Mouse (Mus musculus) intestine, postnatal 0 days (tissue): ENCODE data around the gene Polr2e. TPM values are rescaled to one million over a fixed set of nuclear protein-coding genes. Genes with fewer than 3 reads are reported as not detected.

Experiments
- ATAC-seq: fragments of 200-750 bp; cut with Nextera tagmentation; 2 replicates; pipeline ENCODE4 v1.8.0; 2017; ENCODE audit warnings: mild to moderate bottlenecking, moderate TSS enrichment, moderate library complexity
- H3K27ac ChIP-seq: fragments of 300-500 bp; sonication (generic); 2 replicates; pipeline ENCODE4 v1.5.1; 2014; ENCODE audit warnings: mild to moderate bottlenecking, low read depth, low read length, moderate library complexity
- H3K27me3 ChIP-seq: fragments of 300-500 bp; sonication (generic); replicated peaks from 2 replicates; pipeline ENCODE4 v1.6.1; 2014; ENCODE audit warnings: low read length, mixed read lengths; ENCODE audit not compliant: control insufficient read depth, insufficient read depth
- H3K36me3 ChIP-seq: fragments of 300-500 bp; sonication (generic); 2 replicates; pipeline ENCODE4 v1.6.1; 2014; ENCODE audit warnings: mild to moderate bottlenecking, moderate library complexity; ENCODE audit not compliant: control insufficient read depth, insufficient read depth
- H3K4me1 ChIP-seq: fragments of 300-500 bp; sonication (generic); replicated peaks from 2 replicates; pipeline ENCODE4 v1.6.1; 2014; ENCODE audit warnings: antibody characterized with exemption, low read length, mixed read lengths; ENCODE audit not compliant: control insufficient read depth, insufficient read depth
- H3K4me2 ChIP-seq: fragments of 300-500 bp; sonication (generic); replicated peaks from 2 replicates; pipeline ENCODE4 v1.6.1; 2014; ENCODE audit warnings: low read depth, mild to moderate bottlenecking, moderate library complexity
- H3K4me3 ChIP-seq: fragments of 300-500 bp; sonication (generic); 2 replicates; pipeline ENCODE4 v1.5.1; 2014; ENCODE audit warnings: low read depth, low read length
- H3K9ac ChIP-seq: fragments of 300-500 bp; sonication (generic); 2 replicates; pipeline ENCODE4 v1.6.1; 2014; ENCODE audit warnings: mild to moderate bottlenecking, low read depth, low read length
- H3K9me3 ChIP-seq: fragments of 300-500 bp; sonication (generic); 2 replicates; pipeline ENCODE4 v1.6.1; 2016; ENCODE audit warnings: mixed run types; ENCODE audit not compliant: control insufficient read depth
- CTCF ChIP-seq: sonication (generic); IDR thresholded peaks from 2 replicates; pipeline ENCODE4 v1.5.1; 2016; ENCODE audit warnings: low read depth, mild to moderate bottlenecking, control low read depth, antibody characterized with exemption, moderate library complexity
- WGBS: fragments of 180-500 bp; shearing (Covaris S2); extraction: QIAGEN DNeasy Blood & Tissue Kit; methylation state at CpG from one replicate; pipeline ENCODE4 v1.1.7; 2014; 5-methylcytosine and 5-hydroxymethylcytosine counted together
- polyA plus RNA-seq: library from polyadenylated mRNA; unstranded; fragments of >200 nt; fragmentation: Nextera tagmentation; extraction: Ambion mirVana; gene quantifications from 2 replicates; pipeline ENCODE4 v1.2.1, GENCODE M21; 2015

Gene Polr2e
- polyA plus RNA-seq, 1 experiment from 2014 or later: 98.5 TPM

DNA sequence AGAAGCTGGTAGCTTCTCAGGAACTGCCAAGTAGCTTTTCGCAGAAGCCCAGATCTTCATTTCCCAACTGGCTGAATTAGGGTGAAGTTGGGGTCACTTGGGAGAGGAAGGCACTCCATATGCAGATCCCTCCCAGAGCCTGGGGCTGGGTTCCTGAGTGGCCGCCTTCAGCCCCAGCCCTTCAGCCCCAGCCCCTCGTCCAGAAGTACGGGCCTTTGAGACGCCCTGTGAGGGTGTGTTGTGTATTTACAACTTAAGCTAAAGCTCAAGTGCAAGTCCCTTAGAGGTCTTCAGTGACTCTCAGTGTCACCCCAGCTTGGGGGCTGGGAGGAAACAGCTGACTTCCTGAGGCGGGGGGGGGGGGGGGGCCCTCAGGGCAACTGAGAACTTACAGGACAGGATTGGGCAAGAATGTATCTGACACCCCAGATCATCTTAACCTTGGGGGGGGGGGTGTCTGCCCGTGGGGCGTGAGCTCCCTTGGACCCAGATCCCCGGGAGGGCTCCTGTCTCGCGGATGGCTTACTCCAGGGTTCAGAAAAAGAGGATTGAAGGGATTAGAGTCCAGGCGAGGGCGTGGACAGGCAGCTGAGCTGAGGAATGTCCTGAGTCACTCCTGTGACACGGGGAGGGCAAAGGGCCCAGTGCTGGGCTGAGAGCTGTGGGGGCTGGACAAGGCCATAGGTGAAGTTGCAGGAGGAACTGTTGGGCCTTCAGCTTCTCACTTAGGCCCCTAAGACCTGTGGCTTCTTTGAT, 12.2 kb upstream of the Polr2e start:
- H3K9me3 ChIP-seq: no peaks in the 10 kb centered on the region
- ATAC-seq: peak; percentile 58
- H3K4me2 ChIP-seq: 0 out of 2 replicates have a peak overlapping the region, but pooled peaks have one; percentile 6
- no peaks in the 10 kb centered on the region for H3K27me3 ChIP-seq
- peak overlapping the region; percentile 95 for H3K27ac ChIP-seq
- H3K4me3 ChIP-seq: no peak overlapping the region
- peak overlapping the region; percentile 31 for H3K9ac ChIP-seq
- H3K4me1 ChIP-seq: peaks cover 2% of the 10 kb centered on the region; the same call in 1 of the 2 replicates
- 25% methylated on average over 14 of the region's 14 CpGs for WGBS
- H3K36me3 ChIP-seq: peaks cover 11% of the 10 kb centered on the region
- TF ChIP-seq CTCF: no peak

DNA sequence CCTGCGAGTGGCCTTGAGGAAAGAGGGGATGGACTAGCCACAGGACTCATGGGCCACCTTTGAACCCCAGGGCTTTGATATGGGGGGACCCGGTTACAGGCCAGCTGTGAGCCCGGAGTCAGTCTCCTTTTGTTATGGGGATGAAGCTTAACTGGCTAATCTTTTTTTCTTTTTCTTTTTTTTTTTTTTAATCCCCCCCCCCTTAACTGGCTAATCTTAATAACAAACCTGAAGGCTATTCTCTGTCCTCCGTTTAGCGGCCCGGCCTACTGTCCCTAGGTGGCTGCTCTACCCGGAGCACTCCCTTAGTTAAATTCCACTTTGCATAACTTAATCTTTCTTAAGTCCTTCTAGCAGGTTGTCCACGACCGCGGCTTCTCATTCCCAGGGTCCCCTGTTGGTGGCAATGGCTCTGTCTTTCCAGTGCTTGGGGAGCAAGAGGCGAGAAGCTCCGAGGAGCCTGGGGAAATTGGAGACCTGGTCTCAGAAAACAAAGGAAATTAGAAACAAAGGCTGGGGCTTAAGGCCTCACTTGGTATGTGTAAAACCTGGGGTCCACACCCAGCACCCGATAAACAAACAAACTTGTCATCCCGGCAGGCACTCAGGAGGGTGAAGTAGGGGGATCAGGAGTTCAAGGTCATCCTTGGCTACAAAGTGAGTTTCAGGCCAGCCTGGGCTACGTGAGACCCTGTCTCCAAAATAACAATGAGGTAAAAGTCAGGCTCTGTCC, 11.5 kb upstream of the Polr2e start:
- Histone ChIP-seq H3K4me2 (0 out of 2 replicates have a peak overlapping the region, but pooled peaks have one; percentile 6), H3K27ac (peak overlapping the region; percentile 95), H3K9me3 (no peaks in the 10 kb centered on the region), H3K4me3 (no peak overlapping the region), H3K9ac (peak overlapping the region; percentile 31), H3K27me3 (no peaks in the 10 kb centered on the region), H3K4me1 (peaks cover 2% of the 10 kb centered on the region; the same call in 1 of the 2 replicates), H3K36me3 (peaks cover 6% of the 10 kb centered on the region; the same call in 1 of the 2 replicates)
- no peak for TF ChIP-seq CTCF
- WGBS: 27% methylated on average over 15 of the region's 15 CpGs
- ATAC-seq: no peak

DNA sequence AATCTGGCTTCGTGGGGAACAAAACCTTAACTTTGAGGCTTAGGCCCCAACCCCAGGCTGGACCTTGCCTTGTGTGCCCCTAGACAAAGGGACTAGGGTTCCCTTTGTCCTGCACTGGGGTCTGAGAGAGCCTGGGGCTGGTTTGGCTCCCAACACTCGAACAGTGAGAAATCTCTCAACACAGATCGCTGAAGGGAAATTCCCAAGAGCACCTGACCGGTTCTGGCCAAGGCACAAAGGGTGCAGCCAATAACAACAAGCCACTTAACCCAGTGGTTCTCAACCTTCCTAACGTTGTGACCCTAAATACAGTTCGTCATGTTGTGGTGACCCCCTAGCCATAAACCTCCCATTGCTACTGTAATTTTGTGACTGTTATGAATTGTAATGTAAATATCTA, 10.6 kb upstream of the Polr2e start:
- 43% methylated on average over 6 of the region's 6 CpGs for WGBS
- Histone ChIP-seq H3K27me3 (no peaks in the 10 kb centered on the region), H3K4me1 (peaks cover 2% of the 10 kb centered on the region; the same call in 1 of the 2 replicates), H3K36me3 (no peaks in the 10 kb centered on the region), H3K9me3 (no peaks in the 10 kb centered on the region), H3K27ac (peak overlapping the region; percentile 95; the same call in 1 of the 2 replicates), H3K4me2 (no peak overlapping the region), H3K9ac (no peak overlapping the region), H3K4me3 (no peak overlapping the region)
- TF ChIP-seq CTCF: no peak
- ATAC-seq: no peak

DNA sequence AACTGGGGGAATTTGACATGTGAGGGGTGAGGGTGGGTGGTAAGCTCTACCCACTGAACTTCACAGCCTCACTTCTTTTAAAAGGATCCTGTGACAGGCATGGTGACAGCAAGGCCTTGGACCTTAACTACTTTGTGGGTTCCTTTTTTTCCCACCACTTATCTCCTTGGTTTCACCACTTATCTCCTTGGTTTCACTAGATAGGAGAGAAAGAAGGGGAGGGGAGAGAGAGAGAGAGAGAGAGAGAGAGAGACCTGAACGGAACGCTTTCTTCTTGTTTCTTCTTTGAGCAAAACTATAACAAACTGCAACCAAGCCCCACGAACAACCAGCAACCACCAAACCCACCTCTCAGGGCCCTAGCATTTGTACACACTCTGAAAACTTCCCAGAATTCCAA, 9.2 kb upstream of the Polr2e start:
- no peaks in the 10 kb centered on the region for H3K36me3 ChIP-seq
- no peak overlapping the region for H3K4me3 ChIP-seq
- 48% methylated on average over 3 of the region's 3 CpGs for WGBS
- H3K9me3 ChIP-seq: no peaks in the 10 kb centered on the region
- ATAC-seq: no peak
- no peak overlapping the region for H3K9ac ChIP-seq
- H3K4me2 ChIP-seq: no peak overlapping the region
- no peak for TF ChIP-seq CTCF
- H3K27me3 ChIP-seq: no peaks in the 10 kb centered on the region
- H3K4me1 ChIP-seq: peaks cover 2% of the 10 kb centered on the region; the same call in 1 of the 2 replicates
- H3K27ac ChIP-seq: peak overlapping the region; percentile 9; the same call in 1 of the 2 replicates

DNA sequence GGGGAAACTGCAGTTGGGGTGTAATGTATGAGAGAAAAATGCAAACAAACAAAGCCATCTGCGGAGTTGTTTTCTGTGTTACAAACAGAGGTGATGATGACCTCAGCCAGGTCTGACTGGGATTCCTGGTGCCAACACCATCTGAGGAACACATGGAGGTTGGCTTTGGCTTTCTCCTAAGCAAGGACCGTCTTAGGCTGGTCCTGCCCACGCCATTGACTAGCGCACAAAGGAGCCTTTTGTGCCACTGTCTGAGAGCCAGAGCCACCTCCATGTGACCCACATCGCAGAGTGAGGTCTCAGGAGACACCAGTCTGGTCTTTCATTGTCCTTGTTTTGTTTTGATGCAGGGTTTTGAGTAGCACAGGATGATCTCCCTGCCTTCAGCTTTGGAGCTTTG, 8.8 kb upstream of the Polr2e start:
- ATAC-seq: no peak
- 54% methylated on average over 5 of the region's 5 CpGs for WGBS
- Histone ChIP-seq H3K4me2 (no peak overlapping the region), H3K36me3 (no peaks in the 10 kb centered on the region), H3K4me3 (no peak overlapping the region), H3K27me3 (no peaks in the 10 kb centered on the region), H3K4me1 (peaks cover 2% of the 10 kb centered on the region; the same call in 1 of the 2 replicates), H3K9me3 (no peaks in the 10 kb centered on the region), H3K9ac (no peak overlapping the region), H3K27ac (peak overlapping the region; percentile 9; the same call in 1 of the 2 replicates)
- no peak for TF ChIP-seq CTCF

DNA sequence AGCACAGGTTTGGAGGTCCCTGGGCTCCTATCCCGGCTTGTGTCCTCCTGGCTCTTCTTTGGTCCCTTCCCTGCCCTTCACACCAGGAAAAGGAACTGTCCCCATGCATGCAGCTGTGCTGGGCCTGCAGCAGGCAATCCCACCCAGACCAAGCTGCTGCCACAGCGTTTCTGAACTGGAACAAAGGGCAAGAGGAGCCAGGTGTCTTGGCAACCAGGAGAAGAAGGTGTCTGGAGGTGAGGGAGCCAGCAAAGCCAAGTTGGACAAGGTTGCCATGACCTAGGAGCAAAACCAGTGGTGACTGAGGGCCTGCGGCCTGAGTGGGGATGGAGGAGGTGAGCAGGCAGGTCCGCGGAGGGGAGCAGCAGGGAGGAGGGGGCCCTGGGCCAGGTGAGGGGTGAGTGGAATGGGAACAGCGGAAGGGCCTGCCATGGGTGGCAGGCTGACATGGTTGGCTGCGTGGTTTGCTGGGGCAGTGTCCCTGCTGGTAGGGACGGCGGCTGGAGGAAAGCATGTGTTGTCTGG, 7.5 kb upstream of the Polr2e start, which contains the start of gene Gpx4:
Gene Gpx4, plus strand, starts transcription at position 126 of the 525 bp plus-strand sequence.
- Histone ChIP-seq H3K27ac (0 out of 2 replicates have a peak within 1 kb of the TSS, but pooled peaks have one; percentile 15), H3K4me1 (peaks cover 2% of the 10 kb centered on the region; the same call in 1 of the 2 replicates), H3K9me3 (no peaks in the 10 kb centered on the region), H3K4me3 (no peak within 1 kb of the TSS), H3K4me2 (no peak within 1 kb of the TSS), H3K36me3 (no peaks in the 10 kb centered on the region), H3K27me3 (no peaks in the 10 kb centered on the region), H3K9ac (no peak within 1 kb of the TSS)
- WGBS: 74% methylated on average over 9 of the region's 9 CpGs
- ATAC-seq: no peak
- no peak for TF ChIP-seq CTCF
